Mouse (Mus musculus) liver, embryonic 11.5 days (tissue): Measurements from ENCODE around the gene Elavl1. TPM values are rescaled to one million over a fixed set of nuclear protein-coding genes. Genes with fewer than 3 reads are reported as not detected.
A peak's percentile ranks its signal among the peaks of the same experiment; 100 is the strongest.

Source experiments
- ATAC-seq: fragments of 200-750 bp; cut with Nextera tagmentation; replicated peaks from 2 replicates; pipeline ENCODE4 v1.8.0; 2017; ENCODE audit warnings: moderate number of reproducible peaks, mild to moderate bottlenecking, moderate TSS enrichment, moderate library complexity; ENCODE audit not compliant: low FRiP score
- DNase-seq: peaks from one replicate; pipeline ENCODE4 v3.0.0-alpha.2; 2017; ENCODE audit warnings: low spot score
- H3K27ac ChIP-seq: fragments of 300-500 bp; sonication (generic); 2 replicates; pipeline ENCODE4 v1.5.1; 2014; ENCODE audit warnings: mild to moderate bottlenecking, low read depth, low read length, control low read depth
- H3K27me3 ChIP-seq: fragments of 300-500 bp; sonication (generic); replicated peaks from 2 replicates; pipeline ENCODE4 v1.6.1; 2014; ENCODE audit warnings: low read length, mixed read lengths; ENCODE audit not compliant: control insufficient read depth, insufficient read depth
- H3K36me3 ChIP-seq: fragments of 300-500 bp; sonication (generic); 2 replicates; pipeline ENCODE4 v1.6.1; 2014; ENCODE audit warnings: mild to moderate bottlenecking, low read length, moderate library complexity, mixed read lengths; ENCODE audit not compliant: control insufficient read depth, insufficient read depth
- H3K4me1 ChIP-seq: fragments of 300-500 bp; sonication (generic); replicated peaks from 2 replicates; pipeline ENCODE4 v1.6.1; 2014; ENCODE audit warnings: low read length, mixed read lengths; ENCODE audit not compliant: control insufficient read depth, insufficient read depth
- H3K4me2 ChIP-seq: fragments of 300-500 bp; sonication (generic); 2 replicates; pipeline ENCODE4 v1.6.1; 2014; ENCODE audit warnings: mild to moderate bottlenecking, control low read depth, moderate library complexity
- H3K4me3 ChIP-seq: fragments of 300-500 bp; sonication (generic); 2 replicates; pipeline ENCODE4 v1.5.1; 2014; ENCODE audit warnings: low read depth, low read length, control low read depth
- H3K9ac ChIP-seq: fragments of 300-500 bp; sonication (generic); 2 replicates; pipeline ENCODE4 v1.6.1; 2014; ENCODE audit warnings: low read depth, low read length, control low read depth
- H3K9me3 ChIP-seq: fragments of 300-500 bp; sonication (generic); 2 replicates; pipeline ENCODE4 v1.6.1; 2016; ENCODE audit warnings: low read length, inconsistent platforms, mixed read lengths; ENCODE audit not compliant: control insufficient read depth
- WGBS: fragments of 180-500 bp; shearing (Covaris S2); extraction: QIAGEN DNeasy Blood & Tissue Kit; methylation state at CpG from one replicate; pipeline ENCODE4 v1.1.7; 2014; 5-methylcytosine and 5-hydroxymethylcytosine counted together
- polyA plus RNA-seq: library from polyadenylated mRNA; unstranded; fragments of >200 nt; fragmentation: Nextera tagmentation; extraction: Ambion mirVana; gene quantifications from 2 replicates; pipeline ENCODE4 v1.2.1, GENCODE M21; 2014

Elavl1 gene
- polyA plus RNA-seq, 1 experiment from 2014 or later = 266 TPM

- 40% methylated on average over 8 of the region's 8 CpGs for WGBS
- ATAC-seq (no peak), DNase-seq (no peak)
- peaks cover 28% of the 10 kb centered on the region for H3K4me1 ChIP-seq
- H3K27ac ChIP-seq = peak overlapping the region; percentile 78
- H3K27me3 ChIP-seq = no peaks in the 10 kb centered on the region
- H3K4me3 ChIP-seq = peak overlapping the region; percentile 85
- H3K4me2 ChIP-seq = peak overlapping the region; percentile 92
- H3K9me3 ChIP-seq = no peaks in the 10 kb centered on the region
- H3K9ac ChIP-seq = peak overlapping the region; percentile 90
- peaks cover 17% of the 10 kb centered on the region for H3K36me3 ChIP-seq
These were observed 73.0 kb downstream of the Elavl1 start for GRCm38 (mm10) chr8:4252116-4252760.

DNA sequence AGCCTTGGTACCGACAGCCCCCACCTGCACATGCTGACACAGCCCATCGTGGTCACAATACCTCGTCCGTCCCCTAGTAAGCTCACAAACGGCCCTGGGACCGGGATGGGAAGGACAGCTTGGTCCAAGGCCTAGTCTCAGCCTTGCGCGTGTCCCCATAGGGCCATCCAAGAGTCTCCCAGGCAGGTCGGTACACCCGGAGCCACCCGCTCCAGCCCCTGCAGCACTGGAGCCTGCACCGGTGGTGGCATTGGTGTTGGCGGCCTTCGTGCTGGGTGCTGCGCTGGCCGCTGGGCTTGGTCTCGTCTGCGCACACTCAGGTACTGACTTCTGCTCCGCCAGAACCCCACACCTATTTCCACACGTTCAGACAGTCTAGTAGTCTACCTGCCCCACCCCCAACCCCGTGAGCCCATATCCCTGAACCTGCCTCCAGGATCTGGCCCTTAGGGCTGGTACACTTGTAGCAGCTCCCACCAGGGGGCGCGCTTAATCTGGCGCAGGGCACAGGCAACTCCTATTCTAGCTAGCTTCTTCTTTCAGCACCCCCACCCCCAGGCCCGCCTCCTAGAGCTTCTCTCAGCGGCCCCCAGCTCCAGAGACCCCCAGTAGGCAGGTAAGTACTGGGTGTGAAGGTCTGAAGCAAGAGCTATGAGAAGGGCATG is 74.8 kb downstream of the Elavl1 start:
- peak; percentile 84 for DNase-seq
- no peaks in the 10 kb centered on the region for H3K27me3 ChIP-seq
- ATAC-seq = peak; percentile 40
- H3K9ac ChIP-seq = no peak overlapping the region
- H3K4me1 ChIP-seq = peaks cover 28% of the 10 kb centered on the region
- H3K9me3 ChIP-seq = no peaks in the 10 kb centered on the region
- no peak overlapping the region for H3K4me2 ChIP-seq
- WGBS = 35% methylated on average over 26 of the region's 26 CpGs
- no peak overlapping the region for H3K27ac ChIP-seq
- no peak overlapping the region for H3K4me3 ChIP-seq
- peaks cover 18% of the 10 kb centered on the region for H3K36me3 ChIP-seq

GRCm38 (mm10) chr8:4249213-4249612 is 76.0 kb downstream of the Elavl1 start:
- Histone ChIP-seq H3K4me2 (no peak overlapping the region), H3K4me1 (peaks cover 27% of the 10 kb centered on the region), H3K36me3 (peaks cover 28% of the 10 kb centered on the region), H3K9ac (no peak overlapping the region), H3K4me3 (no peak overlapping the region), H3K27ac (no peak overlapping the region), H3K9me3 (no peaks in the 10 kb centered on the region), H3K27me3 (no peaks in the 10 kb centered on the region)
- DNase-seq (no peak), ATAC-seq (no peak)
- 39% methylated on average over 29 of the region's 29 CpGs for WGBS

DNA sequence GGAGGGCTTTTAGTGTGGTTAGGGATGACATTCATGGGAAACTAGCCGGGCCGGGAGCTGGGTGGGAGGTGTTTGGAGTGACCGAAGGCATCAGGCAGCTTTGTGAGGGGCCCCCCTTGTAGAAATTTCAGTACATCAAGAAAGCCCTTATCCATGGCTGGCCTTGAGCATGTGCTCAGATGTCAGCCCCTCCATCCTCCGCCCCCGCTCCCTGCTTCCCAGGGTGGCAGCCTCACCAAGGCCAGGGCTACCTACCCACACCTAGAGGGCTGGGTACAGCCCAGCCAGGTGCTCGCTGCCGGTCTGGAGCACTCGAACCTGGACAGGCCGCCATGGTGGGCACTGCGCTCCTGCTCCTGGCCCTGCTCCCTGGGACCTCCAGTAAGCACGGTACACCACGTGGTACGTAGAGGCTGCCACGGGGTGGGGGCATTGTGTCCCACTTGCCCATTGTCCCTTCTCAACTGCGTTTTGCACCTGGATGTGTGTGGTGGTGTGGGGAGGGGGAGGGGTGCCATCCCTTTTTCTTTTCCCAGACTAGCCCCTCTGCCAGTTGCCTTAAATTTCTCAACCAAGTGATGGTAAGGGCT is 77.2 kb downstream of the Elavl1 start, which contains the start of gene Tgfbr3l:
TSS of gene Tgfbr3l (plus strand) at position 264 of the 590 bp plus-strand sequence.
- Histone ChIP-seq H3K36me3 (peaks cover 38% of the 10 kb centered on the region), H3K4me3 (no peak within 1 kb of the TSS), H3K27ac (no peak within 1 kb of the TSS), H3K4me2 (no peak within 1 kb of the TSS), H3K9ac (no peak within 1 kb of the TSS), H3K27me3 (no peaks in the 10 kb centered on the region), H3K4me1 (peaks cover 20% of the 10 kb centered on the region), H3K9me3 (no peaks in the 10 kb centered on the region)
- ATAC-seq = no peak
- DNase-seq = no peak
- 78% methylated on average over 15 of the region's 15 CpGs for WGBS

DNA sequence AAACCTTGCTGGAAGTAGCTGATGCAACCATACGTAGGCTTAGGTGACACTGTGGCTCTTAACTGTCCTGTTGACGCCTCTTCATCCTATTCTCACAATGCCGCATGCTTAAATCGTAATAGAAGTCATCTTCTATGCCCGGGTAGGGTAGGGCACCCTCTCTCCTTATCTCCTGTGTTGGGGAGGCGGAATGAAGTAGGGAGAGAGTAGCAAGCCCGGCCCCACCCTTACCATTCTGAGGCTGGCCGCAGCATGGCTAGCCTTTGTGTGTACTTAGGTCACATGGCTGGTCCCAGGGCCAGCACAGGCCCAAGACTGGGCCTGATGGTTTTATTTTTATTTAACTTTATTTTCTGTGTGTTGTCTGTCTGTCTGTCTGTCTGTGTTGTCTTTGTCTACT is 78.0 kb downstream of the Elavl1 start:
- H3K27me3 ChIP-seq = no peaks in the 10 kb centered on the region
- no peak overlapping the region for H3K9ac ChIP-seq
- H3K36me3 ChIP-seq = peaks cover 38% of the 10 kb centered on the region
- ATAC-seq (no peak), DNase-seq (no peak)
- 82% methylated on average over 8 of the region's 8 CpGs for WGBS
- H3K4me1 ChIP-seq = peaks cover 18% of the 10 kb centered on the region
- H3K4me2 ChIP-seq = no peak overlapping the region
- H3K27ac ChIP-seq = no peak overlapping the region
- H3K4me3 ChIP-seq = no peak overlapping the region
- no peaks in the 10 kb centered on the region for H3K9me3 ChIP-seq

GRCm38 (mm10) chr8:4245737-4246136 is 79.5 kb downstream of the Elavl1 start:
- DNase-seq = no peak
- Histone ChIP-seq H3K36me3 (peaks cover 40% of the 10 kb centered on the region), H3K4me2 (no peak overlapping the region), H3K4me3 (no peak overlapping the region), H3K9me3 (no peaks in the 10 kb centered on the region), H3K27ac (no peak overlapping the region), H3K9ac (no peak overlapping the region), H3K4me1 (peaks cover 21% of the 10 kb centered on the region), H3K27me3 (no peaks in the 10 kb centered on the region)
- no peak for ATAC-seq
- WGBS = 87% methylated on average over 13 of the region's 13 CpGs

DNA sequence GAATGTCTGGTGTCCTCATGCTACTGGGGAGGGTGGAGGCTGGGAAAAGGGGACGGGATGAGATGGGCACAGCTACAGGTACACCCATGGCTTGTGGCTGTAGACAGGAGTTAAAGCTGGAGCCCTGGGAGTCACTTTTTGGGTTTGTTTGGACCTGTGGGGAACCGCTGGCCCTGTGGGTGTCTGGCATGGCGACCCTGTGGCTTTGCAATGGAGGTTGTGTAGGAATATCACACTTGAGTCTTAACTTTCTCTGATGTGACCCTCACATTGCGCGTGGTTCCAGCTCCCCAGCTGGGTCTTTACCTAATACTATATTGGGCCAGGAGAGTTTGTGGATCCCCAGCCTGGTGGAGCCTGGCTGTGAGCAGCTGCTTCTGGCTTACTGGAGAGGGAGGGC is 80.2 kb downstream of the Elavl1 start:
- Histone ChIP-seq H3K4me1 (peaks cover 23% of the 10 kb centered on the region), H3K9ac (no peak overlapping the region), H3K36me3 (peaks cover 40% of the 10 kb centered on the region), H3K9me3 (no peaks in the 10 kb centered on the region), H3K4me3 (no peak overlapping the region), H3K27me3 (no peaks in the 10 kb centered on the region), H3K4me2 (no peak overlapping the region), H3K27ac (no peak overlapping the region)
- 91% methylated on average over 5 of the region's 5 CpGs for WGBS
- no peak for ATAC-seq
- DNase-seq = no peak

DNA sequence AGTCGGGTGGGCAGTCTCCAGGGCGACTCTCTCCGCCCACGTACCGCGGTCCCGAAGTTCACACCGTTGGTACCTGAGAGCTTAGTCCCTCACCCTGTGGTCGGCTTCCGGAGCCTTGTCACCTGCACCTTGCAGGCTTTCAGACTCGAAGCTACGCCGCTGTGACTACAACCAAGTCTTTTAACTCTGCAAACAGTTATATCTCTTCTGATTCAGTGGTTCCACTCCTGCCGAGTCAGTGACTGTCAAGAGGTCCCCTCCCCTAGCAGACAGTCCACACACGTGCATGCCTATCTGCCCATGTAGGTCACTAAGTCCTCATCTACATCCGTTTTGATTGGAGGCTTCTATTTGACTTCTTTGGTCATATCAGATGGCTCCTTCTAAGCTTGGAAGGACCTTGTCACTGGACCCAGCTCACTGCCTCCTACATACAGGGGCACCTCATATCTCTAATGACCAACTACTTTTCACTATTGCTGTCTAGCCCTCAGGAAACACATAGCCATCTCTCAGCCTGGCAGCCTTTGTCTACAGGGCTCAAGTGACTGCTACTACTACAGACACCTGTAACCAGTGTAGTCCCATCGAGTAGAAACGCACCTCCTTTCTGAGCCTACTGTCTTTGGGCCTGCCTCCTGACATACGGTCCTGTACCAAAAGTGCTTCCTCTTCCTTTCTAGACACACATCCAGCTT is 85.9 kb downstream of the Elavl1 start:
- peak overlapping the region; percentile 61 for H3K9ac ChIP-seq
- no peak for DNase-seq
- peaks cover 13% of the 10 kb centered on the region for H3K36me3 ChIP-seq
- peak overlapping the region; percentile 95 for H3K27ac ChIP-seq
- H3K4me1 ChIP-seq = peaks cover 15% of the 10 kb centered on the region
- peak; percentile 33 for ATAC-seq
- peak overlapping the region; percentile 80 for H3K4me2 ChIP-seq
- peak overlapping the region; percentile 69 for H3K4me3 ChIP-seq
- no peaks in the 10 kb centered on the region for H3K9me3 ChIP-seq
- H3K27me3 ChIP-seq = no peaks in the 10 kb centered on the region
- 11% methylated on average over 19 of the region's 19 CpGs for WGBS
